Comparison of ENCODE assay signal across 9 mouse cellular contexts in the genomic region with DNA sequence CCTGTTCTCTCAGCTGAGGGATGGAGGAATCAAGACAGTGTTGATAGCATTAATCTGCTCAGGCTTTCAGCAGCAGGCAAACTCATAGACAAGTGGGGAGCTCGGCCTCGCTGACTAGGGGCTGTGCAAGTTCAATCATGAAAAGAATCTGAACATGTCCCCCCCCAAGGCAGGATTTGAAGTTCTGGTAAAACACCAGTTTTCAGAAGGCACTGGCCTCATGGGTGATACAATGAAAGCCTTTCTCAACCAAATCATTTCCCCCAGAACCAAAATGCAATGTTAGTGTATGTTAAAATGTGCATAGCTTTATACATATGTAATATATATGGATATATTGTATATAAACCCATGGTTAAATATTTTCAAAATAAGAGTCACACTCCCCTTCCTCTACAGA.
DNase-seq lines count a peak whose midpoint lies in the region; ATAC-seq and TF ChIP-seq lines count a peak whose summit lies in the region.
"Had no signal": no experiment of that assay in that cellular context is flagged by ENCODE, and none has a peak within 500 bp of the region (broad histone marks: within the 10 kb centered on the region; RNA-seq: fewer than 3 reads in every experiment).

No protein-coding gene starts in this region.

- H3K9me3 ChIP-seq in intestine, embryonic 14.5 days (ENCODE audit: control insufficient read depth, low read length) = no peaks in the 10 kb centered on the region
- no peaks in the 10 kb centered on the region for H3K9me3 ChIP-seq in intestine, postnatal 0 days (ENCODE audit: control insufficient read depth)
- no peaks in the 10 kb centered on the region for H3K9me3 ChIP-seq in forebrain, embryonic 10.5 days
- no peaks in the 10 kb centered on the region for H3K9me3 ChIP-seq in limb, embryonic 10.5 days (replicated peaks)
- H3K9me3 ChIP-seq in neural tube, embryonic 12.5 days = no peaks in the 10 kb centered on the region

- TF ChIP-seq CTCF in intestine, postnatal 0 days (IDR thresholded peaks at IDR 0.05; ENCODE audit: low read depth) = no peak

- peak overlapping the region; percentile 6; the same call in 1 of the 2 replicates for H3K4me2 ChIP-seq in intestine, embryonic 14.5 days (ENCODE audit: low read length)
- H3K4me2 ChIP-seq in intestine, postnatal 0 days (replicated peaks; ENCODE audit: low read depth) = no peak overlapping the region
- H3K4me2 ChIP-seq in neural tube, embryonic 12.5 days (replicated peaks) = peak overlapping the region; percentile 61

- no peak overlapping the region for H3K27ac ChIP-seq in intestine, embryonic 14.5 days (ENCODE audit: low read depth)
- H3K27ac ChIP-seq in intestine, postnatal 0 days (ENCODE audit: low read depth, low read length) = no peak overlapping the region
- H3K27ac ChIP-seq in forebrain, embryonic 10.5 days = peak overlapping the region; percentile 96
- peak overlapping the region; percentile 91 for H3K27ac ChIP-seq in limb, embryonic 10.5 days
- H3K27ac ChIP-seq in neural tube, embryonic 12.5 days = no peak overlapping the region

- no peak overlapping the region for H3K9ac ChIP-seq in intestine, embryonic 14.5 days (ENCODE audit: low read length)
- no peak overlapping the region for H3K9ac ChIP-seq in intestine, postnatal 0 days (ENCODE audit: low read depth, low read length)
- H3K9ac ChIP-seq in neural tube, embryonic 12.5 days = peak overlapping the region; percentile 58; the same call in 1 of the 2 replicates

- no peak overlapping the region for H3K4me3 ChIP-seq in intestine, embryonic 14.5 days (ENCODE audit: low read depth, low read length)
- no peak overlapping the region for H3K4me3 ChIP-seq in intestine, postnatal 0 days (ENCODE audit: low read depth, low read length)
- peak overlapping the region; percentile 56 for H3K4me3 ChIP-seq in forebrain, embryonic 10.5 days
- peak overlapping the region; percentile 49 for H3K4me3 ChIP-seq in limb, embryonic 10.5 days
- H3K4me3 ChIP-seq in neural tube, embryonic 12.5 days = peak overlapping the region; percentile 37

- no peak for ATAC-seq in intestine, embryonic 14.5 days (replicated peaks; ENCODE audit: low FRiP score, low TSS enrichment, low read depth)
- no peak for ATAC-seq in intestine, postnatal 0 days
- ATAC-seq in neural tube, embryonic 12.5 days (ENCODE audit: low FRiP score, low read depth) = no peak

- no peak for DNase-seq in intestine, embryonic 14.5 days (ENCODE audit: low spot score)
- no peak for DNase-seq in forebrain, embryonic 10.5 days (ENCODE audit: extremely low spot score, low spot score)
- DNase-seq in limb, embryonic 10.5 days (ENCODE audit: low spot score) = no peak
- no peak for DNase-seq in layer of hippocampus, adult 18-20 months (ENCODE audit: low spot score in 2 of 2)
- DNase-seq in cerebellum, adult 8-10 months = no peak
- DNase-seq in ovary, postnatal 14 days (ENCODE audit: low spot score) = no peak
- DNase-seq: kidney, postnatal 25 days had no signal

- 0 out of 2 replicates have a peak, but pooled peaks cover 4% of the 10 kb centered on the region for H3K27me3 ChIP-seq in intestine, embryonic 14.5 days (replicated peaks; ENCODE audit: control insufficient read depth, insufficient read depth, low read length)
- H3K27me3 ChIP-seq in intestine, postnatal 0 days (replicated peaks; ENCODE audit: control insufficient read depth, insufficient read depth, low read length) = no peaks in the 10 kb centered on the region
- no peaks in the 10 kb centered on the region for H3K27me3 ChIP-seq in forebrain, embryonic 10.5 days (ENCODE audit: poor library complexity, severe bottlenecking)
- no peaks in the 10 kb centered on the region for H3K27me3 ChIP-seq in limb, embryonic 10.5 days (ENCODE audit: low read depth, poor library complexity, severe bottlenecking)
- H3K27me3 ChIP-seq in neural tube, embryonic 12.5 days (replicated peaks) = no peaks in the 10 kb centered on the region

- H3K4me1 ChIP-seq in intestine, embryonic 14.5 days (replicated peaks; ENCODE audit: control insufficient read depth, insufficient read depth, low read length) = peaks cover 6% of the 10 kb centered on the region; the same call in 1 of the 2 replicates
- 0 out of 2 replicates have a peak, but pooled peaks cover 3% of the 10 kb centered on the region for H3K4me1 ChIP-seq in intestine, postnatal 0 days (replicated peaks; ENCODE audit: control insufficient read depth, insufficient read depth, low read length)
- H3K4me1 ChIP-seq in forebrain, embryonic 10.5 days = peaks cover 74% of the 10 kb centered on the region
- peaks cover 40% of the 10 kb centered on the region for H3K4me1 ChIP-seq in limb, embryonic 10.5 days
- peaks cover 45% of the 10 kb centered on the region for H3K4me1 ChIP-seq in neural tube, embryonic 12.5 days

- no peaks in the 10 kb centered on the region for H3K36me3 ChIP-seq in intestine, embryonic 14.5 days (ENCODE audit: control insufficient read depth, insufficient read depth, low read length)
- H3K36me3 ChIP-seq in intestine, postnatal 0 days (ENCODE audit: control insufficient read depth, insufficient read depth) = no peaks in the 10 kb centered on the region
- H3K36me3 ChIP-seq in forebrain, embryonic 10.5 days (replicated peaks) = peaks cover 6% of the 10 kb centered on the region; the same call in 1 of the 2 replicates
- no peaks in the 10 kb centered on the region for H3K36me3 ChIP-seq in limb, embryonic 10.5 days
- no peaks in the 10 kb centered on the region for H3K36me3 ChIP-seq in neural tube, embryonic 12.5 days

- WGBS in intestine, embryonic 14.5 days = 71% methylated on average over 2 of the region's 2 CpGs
- 93% methylated on average over 2 of the region's 2 CpGs for WGBS in intestine, postnatal 0 days
- 13% methylated on average over 2 of the region's 2 CpGs for WGBS in forebrain, embryonic 10.5 days
- 66% methylated on average over 2 of the region's 2 CpGs for WGBS in limb, embryonic 10.5 days
- 25% methylated on average over 2 of the region's 2 CpGs for WGBS in neural tube, embryonic 12.5 days

Comparison
In these comparisons a context has a peak if more than half of its experiments do, and no peak if none do; other contexts are left out.
1. H3K27ac ChIP-seq: peak in forebrain, embryonic 10.5 days (single experiment) and limb, embryonic 10.5 days (single experiment); none in intestine, embryonic 14.5 days (single experiment), intestine, postnatal 0 days (single experiment) and neural tube, embryonic 12.5 days (single experiment).
2. H3K4me3 ChIP-seq: peak in forebrain, embryonic 10.5 days (single experiment), limb, embryonic 10.5 days (single experiment) and neural tube, embryonic 12.5 days (single experiment); none in intestine, embryonic 14.5 days (single experiment) and intestine, postnatal 0 days (single experiment).